Mouse (Mus musculus) small intestine, adult 2 months (tissue): ENCODE data around the gene Rbm33. TPM values are rescaled to one million over a fixed set of nuclear protein-coding genes. Genes with fewer than 3 reads are reported as not detected.

Experiments
- H3K27ac ChIP-seq: fragments of 200-500 bp; 2 replicates; pipeline ENCODE4 v1.5.1; 2012; ENCODE audit warnings: low read depth, low read length, control low read depth, inconsistent platforms; ENCODE audit not compliant: insufficient read depth
- H3K27me3 ChIP-seq: fragments of 200-500 bp; 2 replicates; pipeline ENCODE4 v1.6.1; 2012; ENCODE audit warnings: mild to moderate bottlenecking, moderate library complexity, low read length, inconsistent platforms; ENCODE audit not compliant: control insufficient read depth, insufficient read depth
- H3K36me3 ChIP-seq: fragments of 200-500 bp; 2 replicates; pipeline ENCODE4 v1.6.1; 2012; ENCODE audit warnings: mild to moderate bottlenecking, low read length, control low read depth, inconsistent platforms; ENCODE audit not compliant: control insufficient read depth, insufficient read depth
- H3K4me1 ChIP-seq: fragments of 200-500 bp; 2 replicates; pipeline ENCODE4 v1.6.1; 2012; ENCODE audit warnings: low read length, inconsistent platforms, mixed read lengths; ENCODE audit not compliant: control insufficient read depth, insufficient read depth, insufficient read length
- H3K4me3 ChIP-seq: fragments of 200-500 bp; 2 replicates; pipeline ENCODE4 v1.5.1; 2012; ENCODE audit warnings: low read depth, mild to moderate bottlenecking, control low read depth, inconsistent platforms, low read length, moderate library complexity
- CTCF ChIP-seq: fragments of 200-500 bp; IDR thresholded peaks from 2 replicates; pipeline ENCODE4 v1.5.1; 2012; ENCODE audit warnings: low read depth, mild to moderate bottlenecking, control low read depth, inconsistent platforms, low read length, moderate library complexity, mixed read lengths; ENCODE audit not compliant: insufficient replicate concordance, insufficient read length; ENCODE audit errors: extremely low read depth
- POLR2A ChIP-seq: fragments of 200-500 bp; IDR thresholded peaks from 2 replicates; pipeline ENCODE4 v1.6.1; 2012; ENCODE audit warnings: low read depth, mild to moderate bottlenecking, control low read depth, inconsistent platforms, low read length, moderate library complexity
- WGBS: fragments of 180-500 bp; shearing (Covaris S2); methylation state at CpG from one replicate; pipeline ENCODE4 v1.1.7; 2018; 5-methylcytosine and 5-hydroxymethylcytosine counted together
- polyA plus RNA-seq: library from polyadenylated mRNA; depleted of rRNA; stranded (reverse); fragments of >200 nt; gene quantifications from 2 replicates; pipeline ENCODE4 v1.2.3, GENCODE M21; 2012

Gene Rbm33
- polyA plus RNA-seq, 1 experiment: 25.2 TPM

- TF ChIP-seq CTCF (no peak), POLR2A (no peak)
- WGBS: 41% methylated on average over 2 of the region's 2 CpGs
- Histone ChIP-seq H3K4me3 (no peak overlapping the region), H3K4me1 (peaks cover 1% of the 10 kb centered on the region; the same call in 1 of the 2 replicates), H3K27me3 (no peaks in the 10 kb centered on the region), H3K27ac (no peak overlapping the region), H3K36me3 (0 out of 2 replicates have a peak, but pooled peaks cover 1% of the 10 kb centered on the region)
Observed at GRCm38 (mm10) chr5:28323822-28324221, 6.9 kb downstream of the Rbm33 start.

GRCm38 (mm10) chr5:28324457-28324856 is 7.5 kb downstream of the Rbm33 start:
- TF ChIP-seq CTCF (no peak), POLR2A (no peak)
- Histone ChIP-seq H3K27ac (no peak overlapping the region), H3K27me3 (no peaks in the 10 kb centered on the region), H3K36me3 (0 out of 2 replicates have a peak, but pooled peaks cover 1% of the 10 kb centered on the region), H3K4me1 (0 out of 2 replicates have a peak, but pooled peaks cover 1% of the 10 kb centered on the region), H3K4me3 (no peak overlapping the region)
- 42% methylated on average over 1 of the region's 1 CpGs for WGBS

- TF ChIP-seq CTCF: peak; percentile 61; the same call in 1 of the 2 replicates
- TF ChIP-seq POLR2A: no peak
- 53% methylated on average over 7 of the region's 7 CpGs for WGBS
- Histone ChIP-seq H3K36me3 (peaks cover 22% of the 10 kb centered on the region), H3K4me1 (0 out of 2 replicates have a peak, but pooled peaks cover 1% of the 10 kb centered on the region), H3K27ac (no peak overlapping the region), H3K27me3 (no peaks in the 10 kb centered on the region), H3K4me3 (no peak overlapping the region)
Observed at GRCm38 (mm10) chr5:28329024-28329806, 12.3 kb downstream of the Rbm33 start.

- Histone ChIP-seq H3K4me1 (no peaks in the 10 kb centered on the region), H3K4me3 (no peak overlapping the region), H3K36me3 (peaks cover 44% of the 10 kb centered on the region), H3K27ac (no peak overlapping the region), H3K27me3 (no peaks in the 10 kb centered on the region)
- 54% methylated on average over 2 of the region's 2 CpGs for whole genome bisulfite sequencing
- TF ChIP-seq CTCF (no peak), POLR2A (no peak)
Observed at GRCm38 (mm10) chr5:28333731-28334130, 16.8 kb downstream of the Rbm33 start.

GRCm38 (mm10) chr5:28351857-28352513 is 35.1 kb downstream of the Rbm33 start:
- Histone ChIP-seq H3K4me3 (no peak overlapping the region), H3K36me3 (peaks cover 29% of the 10 kb centered on the region), H3K4me1 (no peaks in the 10 kb centered on the region), H3K27ac (no peak overlapping the region), H3K27me3 (no peaks in the 10 kb centered on the region)
- TF ChIP-seq CTCF: no peak
- TF ChIP-seq POLR2A: no peak

GRCm38 (mm10) chr5:28355614-28356013 is 38.7 kb downstream of the Rbm33 start:
- Histone ChIP-seq H3K4me1 (no peaks in the 10 kb centered on the region), H3K27me3 (no peaks in the 10 kb centered on the region), H3K27ac (no peak overlapping the region), H3K4me3 (no peak overlapping the region), H3K36me3 (peaks cover 48% of the 10 kb centered on the region)
- TF ChIP-seq CTCF (no peak), POLR2A (no peak)

- no peak overlapping the region for H3K4me3 ChIP-seq
- H3K27ac ChIP-seq: no peak overlapping the region
- WGBS: 92% methylated on average over 2 of the region's 2 CpGs
- no peak for TF ChIP-seq POLR2A
- TF ChIP-seq CTCF: no peak
- no peaks in the 10 kb centered on the region for H3K27me3 ChIP-seq
- peaks cover 56% of the 10 kb centered on the region for H3K36me3 ChIP-seq
- H3K4me1 ChIP-seq: no peaks in the 10 kb centered on the region
Observed at GRCm38 (mm10) chr5:28360745-28361144, 43.8 kb downstream of the Rbm33 start.
